Mouse (Mus musculus) thymus, adult 2 months (tissue): ENCODE data around the gene Bach2.

Source experiments
- CTCF ChIP-seq: fragments of 200-500 bp; IDR thresholded peaks from 2 replicates; pipeline ENCODE4 v1.5.1; 2012; ENCODE audit warnings: mild to moderate bottlenecking, control low read depth, low read length, moderate library complexity, borderline replicate concordance; ENCODE audit not compliant: control insufficient read depth, poor library complexity, insufficient read depth; ENCODE audit errors: extremely low read depth
- POLR2A ChIP-seq: fragments of 200-500 bp; IDR thresholded peaks from 2 replicates; pipeline ENCODE4 v1.6.1; 2012; ENCODE audit warnings: mild to moderate bottlenecking, low read length, control low read depth, moderate library complexity; ENCODE audit not compliant: control insufficient read depth, poor library complexity, insufficient read depth; ENCODE audit errors: extremely low read depth

DNA sequence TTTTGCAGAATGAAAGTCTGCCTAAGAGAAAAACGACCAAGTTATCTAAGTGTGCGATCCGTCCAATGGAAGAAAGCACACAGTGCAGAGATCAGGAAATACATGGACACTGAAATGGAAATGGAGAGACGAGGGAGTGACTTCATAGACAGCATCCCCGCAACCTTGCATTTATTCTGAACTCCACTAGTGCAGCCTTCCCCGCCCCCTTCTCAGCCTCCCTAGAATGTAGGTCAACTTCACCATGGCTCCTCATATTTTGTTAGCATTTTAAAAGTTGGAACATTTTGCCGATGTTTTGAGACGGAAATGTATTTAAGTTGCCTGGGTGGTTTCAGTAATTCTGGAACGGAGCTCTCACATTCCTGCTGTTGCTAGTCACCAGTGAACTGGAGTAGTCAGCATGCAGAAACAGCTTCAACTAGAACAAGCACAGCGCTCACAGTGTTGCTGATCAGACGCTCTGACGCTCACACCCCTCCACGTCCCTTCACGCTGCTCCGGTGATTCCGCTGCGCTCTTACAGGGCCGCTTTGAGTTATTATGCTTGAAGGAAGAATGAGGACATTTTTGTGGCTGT, 66.5 kb downstream of the Bach2 start:
- TF ChIP-seq CTCF (no peak), POLR2A (no peak)
